Mouse (Mus musculus): ENCODE measurements around the gene Sez6l2. TPM values are rescaled to one million over a fixed set of nuclear protein-coding genes. Genes with fewer than 3 reads are reported as not detected.

The Sez6l2 gene
- polyA plus RNA-seq, 1 experiment from 2014 or later = 1.7 TPM

DNA sequence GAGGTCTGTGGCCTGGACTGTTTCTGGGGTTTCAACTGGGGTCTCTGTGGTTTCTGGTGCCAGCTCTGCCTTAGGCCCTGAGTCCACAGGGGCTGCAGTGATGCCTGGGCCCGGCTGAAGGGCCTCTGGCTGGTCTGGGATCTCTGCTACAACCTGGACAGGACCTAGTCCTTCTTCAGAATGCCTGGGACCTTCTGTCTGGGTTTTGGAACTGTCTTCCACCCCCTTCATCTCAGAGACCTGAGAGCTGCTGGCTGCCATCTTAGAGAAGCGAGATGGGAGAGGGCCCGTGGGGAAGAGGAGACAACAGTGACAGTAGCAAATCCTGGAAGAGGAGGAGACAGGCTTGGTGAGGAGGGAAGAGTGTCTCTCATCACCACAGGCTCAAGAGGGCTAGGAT lies 69.7 kb downstream of the Sez6l2 start:
- H3K4me2 ChIP-seq (ENCODE audit: low read length) = peak overlapping the region; percentile 85
- no peak for ATAC-seq (replicated peaks; ENCODE audit: low FRiP score, low read depth)
- H3K27ac ChIP-seq = no peak overlapping the region
- H3K27me3 ChIP-seq (ENCODE audit: insufficient read depth, low read length) = no peaks in the 10 kb centered on the region
- no peak for TF ChIP-seq CTCF (IDR thresholded peaks at IDR 0.05; ENCODE audit: low read depth)
- WGBS = 54% methylated on average over 3 of the region's 3 CpGs
- no peaks in the 10 kb centered on the region for H3K9me3 ChIP-seq (replicated peaks; ENCODE audit: low read length)
- DNase-seq (ENCODE audit: low spot score) = peak; percentile 16
- H3K9ac ChIP-seq (ENCODE audit: low read depth, low read length) = peak overlapping the region; percentile 60; the same call in 1 of the 2 replicates
- peak overlapping the region; percentile 43; the same call in 1 of the 2 replicates for H3K4me3 ChIP-seq (replicated peaks; ENCODE audit: low read depth, low read length)
- peaks cover 50% of the 10 kb centered on the region for H3K4me1 ChIP-seq (replicated peaks; ENCODE audit: insufficient read depth, low read length)
- 0 out of 2 replicates have a peak, but pooled peaks cover 15% of the 10 kb centered on the region for H3K36me3 ChIP-seq (ENCODE audit: insufficient read depth, low read length)

Other genes with a start within 250 kb of the Sez6l2 start
- gene Coro1a, start 242.8 kb upstream of the Sez6l2 start, polyA plus RNA-seq (2015; fragmentation: Nextera tagmentation; extraction: Ambion mirVana) = 13.1 and 14.6 TPM in 2 replicates
- gene Mapk3, start 191.0 kb upstream of the Sez6l2 start, polyA plus RNA-seq (2015; fragmentation: Nextera tagmentation; extraction: Ambion mirVana) = 63.0 and 66.1 TPM in 2 replicates
- 3.7 and 6.4 TPM in 2 replicates for gene Gdpd3, start 184.2 kb upstream of the Sez6l2 start, polyA plus RNA-seq (2015; fragmentation: Nextera tagmentation; extraction: Ambion mirVana)
- 158 and 188 TPM in 2 replicates for gene Ypel3, start 173.6 kb upstream of the Sez6l2 start, polyA plus RNA-seq (2015; fragmentation: Nextera tagmentation; extraction: Ambion mirVana)
- gene Tbx6, start 169.1 kb upstream of the Sez6l2 start, polyA plus RNA-seq (2015; fragmentation: Nextera tagmentation; extraction: Ambion mirVana) = 0.21 and 0.26 TPM in 2 replicates
- gene Ppp4c, start 158.1 kb upstream of the Sez6l2 start, polyA plus RNA-seq (2015; fragmentation: Nextera tagmentation; extraction: Ambion mirVana) = 189 and 192 TPM in 2 replicates
- 0.11 and 0.14 TPM in 2 replicates for gene Fam57b, start 152.9 kb upstream of the Sez6l2 start, polyA plus RNA-seq (2015; fragmentation: Nextera tagmentation; extraction: Ambion mirVana)
- 0.37 TPM in 1 of 2 replicates, not detected in the other for gene 4930451I11Rik, start 118.9 kb upstream of the Sez6l2 start, polyA plus RNA-seq (2015; fragmentation: Nextera tagmentation; extraction: Ambion mirVana)
- gene Doc2a, start 103.1 kb upstream of the Sez6l2 start, polyA plus RNA-seq (2015; fragmentation: Nextera tagmentation; extraction: Ambion mirVana) = 7.6 and 7.7 TPM in 2 replicates
- 16.3 and 20.5 TPM in 2 replicates for gene Hirip3, start 88.6 kb upstream of the Sez6l2 start, polyA plus RNA-seq (2015; fragmentation: Nextera tagmentation; extraction: Ambion mirVana)
- gene Ino80e, start 88.2 kb upstream of the Sez6l2 start, polyA plus RNA-seq (2015; fragmentation: Nextera tagmentation; extraction: Ambion mirVana) = 67.1 and 68.7 TPM in 2 replicates
- gene Taok2, start 65.9 kb upstream of the Sez6l2 start, polyA plus RNA-seq (2015; fragmentation: Nextera tagmentation; extraction: Ambion mirVana) = 26.2 and 30.0 TPM in 2 replicates
- gene Tmem219, start 27.6 kb upstream of the Sez6l2 start, polyA plus RNA-seq (2015; fragmentation: Nextera tagmentation; extraction: Ambion mirVana) = 48.6 and 51.9 TPM in 2 replicates
- gene Kctd13, start 21.7 kb upstream of the Sez6l2 start, polyA plus RNA-seq (2015; fragmentation: Nextera tagmentation; extraction: Ambion mirVana) = 15.7 and 17.3 TPM in 2 replicates
- gene Asphd1, start 981 bp upstream of the Sez6l2 start, polyA plus RNA-seq (2015; fragmentation: Nextera tagmentation; extraction: Ambion mirVana) = 0.13 TPM in 1 of 2 replicates, not detected in the other
- gene Cdipt, start 25.4 kb downstream of the Sez6l2 start, polyA plus RNA-seq (2015; fragmentation: Nextera tagmentation; extraction: Ambion mirVana) = 118 and 120 TPM in 2 replicates
- 1.6 and 2.8 TPM in 2 replicates for gene Cdiptos, start 25.5 kb downstream of the Sez6l2 start, polyA plus RNA-seq (2015; fragmentation: Nextera tagmentation; extraction: Ambion mirVana)
- 27.5 and 28.9 TPM in 2 replicates for gene Mvp, start 64.1 kb downstream of the Sez6l2 start, polyA plus RNA-seq (2015; fragmentation: Nextera tagmentation; extraction: Ambion mirVana)
- 0.21 and 0.65 TPM in 2 replicates for gene Pagr1b, start 65.9 kb downstream of the Sez6l2 start, polyA plus RNA-seq (2015; fragmentation: Nextera tagmentation; extraction: Ambion mirVana)
- 19.4 and 25.0 TPM in 2 replicates for gene Pagr1a, start 66.8 kb downstream of the Sez6l2 start, polyA plus RNA-seq (2015; fragmentation: Nextera tagmentation; extraction: Ambion mirVana)
- 44.2 and 53.8 TPM in 2 replicates for gene Gm42742, start 70.5 kb downstream of the Sez6l2 start, polyA plus RNA-seq (2015; fragmentation: Nextera tagmentation; extraction: Ambion mirVana)
- 2.5 and 2.7 TPM in 2 replicates for gene Prrt2, start 70.6 kb downstream of the Sez6l2 start, polyA plus RNA-seq (2015; fragmentation: Nextera tagmentation; extraction: Ambion mirVana)
- 50.3 and 58.7 TPM in 2 replicates for gene Maz, start 76.5 kb downstream of the Sez6l2 start, polyA plus RNA-seq (2015; fragmentation: Nextera tagmentation; extraction: Ambion mirVana)
- gene Kif22, start 91.9 kb downstream of the Sez6l2 start, polyA plus RNA-seq (2015; fragmentation: Nextera tagmentation; extraction: Ambion mirVana) = 51.7 and 57.2 TPM in 2 replicates
- gene Zg16, start 136.8 kb downstream of the Sez6l2 start, polyA plus RNA-seq (2015; fragmentation: Nextera tagmentation; extraction: Ambion mirVana) = not detected in 2 replicates
- gene AI467606, start 140.8 kb downstream of the Sez6l2 start, polyA plus RNA-seq (2015; fragmentation: Nextera tagmentation; extraction: Ambion mirVana) = 4.0 and 4.3 TPM in 2 replicates
- 37.4 and 43.7 TPM in 2 replicates for gene Qprt, start 171.7 kb downstream of the Sez6l2 start, polyA plus RNA-seq (2015; fragmentation: Nextera tagmentation; extraction: Ambion mirVana)
- gene Spn, start 187.3 kb downstream of the Sez6l2 start, polyA plus RNA-seq (2015; fragmentation: Nextera tagmentation; extraction: Ambion mirVana) = 0.28 and 0.33 TPM in 2 replicates
- gene Cd2bp2, start 245.5 kb downstream of the Sez6l2 start, polyA plus RNA-seq (2015; fragmentation: Nextera tagmentation; extraction: Ambion mirVana) = 42.8 and 47.7 TPM in 2 replicates